Mouse (Mus musculus) G1E (cell line): ENCODE measurements around the gene Gm7970.
"Not testable (repeated sequence)": the region's sequence is repeated elsewhere in the genome, so short reads cannot be mapped to it uniquely, and the experiment has no call there.

Experiments used
- CTCF ChIP-seq: IDR thresholded peaks from 2 replicates; pipeline ENCODE4 v1.5.1; 2012; ENCODE audit warnings: low read depth, low read length, inconsistent platforms, mixed read lengths
- GATA1 ChIP-seq: IDR thresholded peaks from 2 replicates; pipeline ENCODE4 v1.6.1; 2012; ENCODE audit warnings: borderline replicate concordance, low read length, inconsistent platforms, mixed read lengths
- GATA2 ChIP-seq: IDR thresholded peaks from 2 replicates; pipeline ENCODE4 v1.6.1; 2012; ENCODE audit warnings: low read depth, low read length, inconsistent platforms, borderline replicate concordance
- POLR2AphosphoS5 ChIP-seq: IDR thresholded peaks from 2 replicates; pipeline ENCODE4 v1.6.1; 2012; ENCODE audit warnings: low read depth, low read length, inconsistent platforms; ENCODE audit not compliant: insufficient replicate concordance
- TAL1 ChIP-seq: conservative IDR thresholded peaks from 2 replicates; pipeline ENCODE4 v1.6.1; 2012; ENCODE audit warnings: low read depth, low read length, inconsistent platforms, mixed read lengths

- not testable (repeated sequence) for TF ChIP-seq CTCF, GATA1, TAL1, POLR2AphosphoS5, GATA2
These were observed 31.0 kb upstream of the Gm7970 start for GRCm38 (mm10) chr14:41586346-41586745.
